Mouse (Mus musculus) spleen, adult 18-20 months (tissue): ENCODE results near the gene Olfr1513.
"Not testable (repeated sequence)": the region's sequence is repeated elsewhere in the genome, so short reads cannot be mapped to it uniquely, and the experiment has no call there.

Experiments
- DNase-seq, 2 experiments: peaks; one replicate each; pipeline ENCODE4 v3.0.0; 2022; ENCODE audit warnings: mixed read lengths in 2 of 2

Gene Olfr1513

DNA sequence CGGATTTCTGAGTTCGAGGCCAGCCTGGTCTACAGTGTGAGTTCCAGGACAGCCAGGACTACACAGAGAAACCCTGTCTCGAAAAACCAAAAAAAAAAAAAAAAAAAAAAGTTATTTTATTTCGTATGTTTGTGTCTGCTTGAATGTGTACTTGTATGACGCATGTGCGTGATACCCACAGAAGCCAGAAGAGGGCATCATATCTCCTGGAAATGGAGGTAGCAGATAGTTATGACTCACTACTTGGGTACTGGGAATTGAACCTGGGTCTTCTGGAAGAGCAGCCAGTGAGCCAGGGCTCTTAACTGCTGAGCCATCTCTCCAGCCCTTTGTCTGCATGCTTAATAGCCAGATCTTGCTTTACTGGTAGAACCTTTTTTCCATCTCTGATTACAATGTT, 45.9 kb downstream of the Olfr1513 start:
- not testable (repeated sequence) for DNase-seq

DNA sequence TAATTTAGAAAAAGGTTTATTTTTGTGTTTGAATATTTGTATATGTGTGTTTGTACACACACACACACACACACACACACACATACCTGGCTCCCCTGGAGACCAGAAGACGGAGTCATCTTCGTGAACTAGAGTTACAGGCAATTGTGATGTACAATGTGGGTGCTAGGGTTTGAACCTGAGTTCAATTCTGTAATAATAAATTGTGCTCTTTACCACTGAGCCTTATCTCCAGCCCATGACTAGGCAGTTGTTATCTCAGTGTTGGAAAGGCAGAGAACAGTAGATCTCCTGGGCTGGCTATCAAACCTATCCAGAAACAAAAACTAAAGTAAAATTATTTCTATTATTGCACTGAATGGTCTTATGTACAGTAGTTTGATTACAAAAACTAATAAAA, 50.1 kb downstream of the Olfr1513 start:
- DNase-seq, result no peak

DNA sequence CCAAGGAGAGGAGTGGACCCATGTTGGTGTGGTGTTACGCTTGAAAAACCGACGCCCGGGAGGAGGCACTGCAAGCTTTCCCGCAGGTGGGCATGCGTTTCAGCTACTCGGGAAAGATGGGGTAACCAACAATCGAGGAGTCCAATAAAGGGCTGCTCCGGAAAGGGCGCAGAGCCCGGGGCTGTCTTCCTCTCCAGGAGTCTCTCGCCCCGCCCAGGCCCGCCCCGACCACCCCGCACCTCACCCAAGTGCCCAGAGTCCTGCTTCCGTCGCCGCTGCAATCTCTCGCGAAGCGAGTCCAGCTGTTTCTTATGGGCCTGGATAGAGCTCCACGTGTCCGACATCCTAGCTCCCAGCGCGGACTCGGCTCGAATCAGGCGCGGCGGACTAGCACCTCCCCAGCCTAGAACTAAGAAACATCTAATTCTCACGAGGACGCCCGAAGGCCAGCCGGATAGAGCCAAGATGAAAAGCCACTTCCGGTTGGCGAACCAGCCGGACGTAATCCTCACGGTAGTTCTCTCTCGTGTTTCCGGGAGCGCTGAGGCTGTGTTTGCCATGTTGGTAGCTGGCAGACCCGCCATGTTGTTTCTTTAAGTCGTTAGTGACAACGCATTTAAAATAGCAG, 51.5 kb downstream of the Olfr1513 start, which contains the start of gene Mettl3:
Mettl3 (minus strand) TSS at position 485 of the 628 bp plus-strand sequence.
- DNase-seq, result peak; percentile 76 to 84

DNA sequence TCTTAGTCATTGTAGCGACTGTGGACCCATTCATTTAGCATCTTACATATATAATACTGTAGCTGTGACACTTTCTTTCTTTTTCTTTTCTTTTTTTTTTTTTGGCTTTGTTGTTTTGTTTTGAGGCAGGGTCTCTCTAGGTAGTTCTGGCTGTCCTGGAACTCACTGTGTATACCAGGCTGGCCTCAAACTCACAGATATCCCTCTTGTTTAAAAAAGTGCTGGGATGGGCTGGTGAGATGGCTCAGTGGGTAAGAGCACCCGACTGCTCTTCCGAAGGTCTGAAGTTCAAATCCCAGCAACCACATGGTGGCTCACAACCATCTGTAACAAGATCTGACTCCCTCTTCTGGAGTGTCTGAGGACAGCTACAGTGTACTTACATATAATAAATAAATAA, 52.7 kb downstream of the Olfr1513 start:
- DNase-seq, result not testable (repeated sequence)
